Mouse (Mus musculus): Measurements from ENCODE around the gene Cenpi.

Gene Cenpi

DNA sequence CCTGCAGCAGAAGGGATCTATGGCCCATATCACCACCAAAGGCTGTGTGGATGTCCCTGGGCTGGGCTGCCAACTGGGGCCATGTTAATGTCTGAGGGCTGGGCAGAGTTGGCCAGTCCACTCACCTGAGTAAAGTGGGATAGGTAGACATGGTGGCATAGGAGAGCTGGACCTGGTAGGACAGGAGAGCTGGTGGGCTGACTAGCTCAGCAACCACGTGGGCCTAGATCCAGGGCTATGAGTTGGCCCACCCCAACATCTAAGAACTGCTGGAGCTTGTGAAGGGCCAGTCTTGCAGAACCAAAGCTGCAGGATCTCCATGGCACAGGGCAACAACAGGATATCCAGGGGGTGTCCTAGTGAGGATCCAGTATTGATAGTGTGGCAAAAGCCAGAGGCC lies 57.5 kb downstream of the Cenpi start:
- no peak for DNase-seq

- DNase-seq: no peak
These were observed 58.7 kb downstream of the Cenpi start for GRCm38 (mm10) chrX:134366547-134366946.

DNA sequence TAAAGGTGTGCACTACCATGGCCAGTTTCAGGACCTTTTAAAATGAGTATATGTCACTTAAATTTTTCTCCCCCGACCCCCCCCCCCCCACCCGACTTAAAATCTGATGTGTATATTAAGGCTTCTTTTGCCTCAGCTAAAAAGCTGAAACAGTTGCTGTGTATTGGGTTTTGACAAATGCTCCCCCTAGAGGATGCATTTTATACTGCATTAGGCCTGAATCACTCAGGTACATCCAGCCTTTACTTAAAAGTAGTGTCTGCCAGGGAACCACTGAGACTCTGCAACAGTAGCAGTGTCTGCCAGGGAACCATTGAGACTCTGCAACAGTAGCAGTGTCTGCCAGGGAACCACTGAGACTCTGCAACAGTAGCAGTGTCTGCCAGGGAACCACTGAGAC lies 63.4 kb downstream of the Cenpi start:
- no peak for DNase-seq

- no peak for DNase-seq
These were observed 66.3 kb downstream of the Cenpi start for GRCm38 (mm10) chrX:134374190-134374589.

DNA sequence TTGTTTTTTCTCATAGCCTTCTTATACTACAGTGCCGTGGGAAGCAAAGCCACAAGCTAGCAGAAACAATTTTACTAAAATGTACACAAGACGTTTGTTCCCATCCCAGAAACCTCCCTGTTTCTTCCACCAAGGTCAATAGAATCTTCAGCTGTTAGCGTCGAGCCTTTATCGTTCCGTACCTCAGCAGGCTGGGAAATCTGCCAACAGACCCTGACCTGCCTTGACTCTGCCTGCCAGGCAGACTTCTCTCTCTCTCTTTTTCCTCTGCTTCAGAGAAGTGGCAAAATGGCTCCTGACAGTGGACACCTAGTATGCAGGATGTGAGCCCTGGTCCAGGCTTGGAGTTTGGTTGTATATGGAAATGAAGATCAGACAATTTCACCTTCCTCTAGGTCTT lies 77.0 kb downstream of the Cenpi start:
- no peak for DNase-seq

- DNase-seq: no peak
These were observed 91.1 kb downstream of the Cenpi start for GRCm38 (mm10) chrX:134398972-134399371.

GRCm38 (mm10) chrX:134403863-134404583 lies 96.1 kb downstream of the Cenpi start, which contains the start of gene Drp2:
Gene Drp2, plus strand, starts transcription at chrX:134404551.
- peak in 1 of 2 experiments; percentile 11 for DNase-seq

DNA sequence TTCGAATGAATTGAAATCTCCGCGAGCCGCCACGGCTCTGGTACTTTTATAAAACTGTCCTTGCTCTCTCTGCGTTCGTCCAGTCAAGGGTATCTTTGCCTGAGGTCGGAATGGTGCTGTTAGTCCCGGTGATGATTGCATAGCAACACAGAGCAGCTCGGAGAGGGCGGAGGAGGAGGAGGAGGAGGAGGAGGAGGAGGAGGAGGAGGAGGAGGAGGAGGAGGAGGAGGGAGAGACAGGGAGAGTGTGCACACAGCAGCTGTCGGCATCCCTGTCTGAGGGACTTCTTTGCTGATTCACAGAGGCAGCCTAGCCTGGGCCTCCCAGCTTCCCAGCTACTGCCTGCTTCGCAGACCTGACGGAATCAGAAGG lies 96.7 kb downstream of the Cenpi start:
- DNase-seq: peak; percentile 8 to 9

DNA sequence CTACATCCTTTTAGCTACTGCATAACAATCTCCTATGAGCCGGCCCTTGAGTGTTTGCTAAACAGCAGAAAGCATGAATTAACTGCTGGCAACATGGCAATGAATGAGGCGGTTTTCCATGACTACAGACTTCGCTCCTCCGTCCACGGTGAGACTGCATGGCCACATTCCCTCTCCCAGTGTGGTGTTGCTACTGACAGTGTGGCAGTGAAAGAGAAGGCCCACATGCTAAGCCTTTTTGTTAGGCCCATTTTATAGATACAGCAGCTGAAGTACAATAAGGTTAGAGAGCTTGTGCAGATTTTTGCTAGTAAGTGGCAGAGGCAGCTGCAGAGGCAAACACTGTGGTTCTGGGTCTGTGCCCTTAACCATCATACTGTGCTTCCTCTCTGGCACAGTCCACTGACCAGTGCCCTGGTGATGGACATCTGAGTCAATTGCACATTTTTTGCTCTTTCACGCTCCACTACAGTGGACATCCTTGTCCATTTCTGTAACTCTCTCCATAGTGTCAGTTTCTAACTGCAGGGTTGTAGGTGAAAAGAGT lies 101.5 kb downstream of the Cenpi start:
- no peak for DNase-seq

DNA sequence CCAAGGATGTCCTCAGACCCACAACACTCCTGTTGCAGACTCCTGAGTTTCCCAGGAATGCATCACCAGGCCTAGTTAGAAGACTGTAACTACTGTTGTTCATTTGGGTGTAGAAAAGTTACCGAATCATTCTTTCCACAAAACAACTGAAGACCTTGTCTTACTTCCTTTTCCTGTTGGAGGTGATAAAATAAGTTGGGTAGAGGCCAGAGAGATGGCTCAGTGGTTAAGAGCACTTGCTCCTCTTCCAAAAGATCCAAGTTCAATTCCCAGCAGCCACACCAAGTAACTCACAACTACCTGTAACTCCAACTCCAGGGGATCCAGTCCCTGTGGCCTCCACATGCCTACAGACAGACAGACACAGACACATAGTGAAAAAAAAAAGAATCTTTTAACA lies 104.2 kb downstream of the Cenpi start:
- no peak for DNase-seq

Data from cerebellum, postnatal 36 days (tissue).